Mouse (Mus musculus) lung, embryonic 14.5 days (tissue): Measurements from ENCODE around the gene Osbpl8. TPM values are rescaled to one million over a fixed set of nuclear protein-coding genes. Genes with fewer than 3 reads are reported as not detected.

Source experiments
- ATAC-seq: fragments of 200-750 bp; cut with Nextera tagmentation; 2 replicates; pipeline ENCODE4 v1.8.0; 2017; ENCODE audit warnings: mild to moderate bottlenecking, moderate TSS enrichment, moderate library complexity; ENCODE audit not compliant: insufficient read depth
- DNase-seq: peaks from one replicate; pipeline ENCODE4 v3.0.0-alpha.2; 2015
- H3K27ac ChIP-seq: fragments of 300-500 bp; sonication (generic); 2 replicates; pipeline ENCODE4 v1.5.1; 2014; ENCODE audit warnings: low read depth, mild to moderate bottlenecking, moderate library complexity
- H3K27me3 ChIP-seq: fragments of 300-500 bp; sonication (generic); 2 replicates; pipeline ENCODE4 v1.6.1; 2014; ENCODE audit warnings: low read length, control low read depth; ENCODE audit not compliant: insufficient read depth
- H3K36me3 ChIP-seq: fragments of 300-500 bp; sonication (generic); 2 replicates; pipeline ENCODE4 v1.6.1; 2014; ENCODE audit warnings: control low read depth; ENCODE audit not compliant: insufficient read depth
- H3K4me1 ChIP-seq: fragments of 300-500 bp; sonication (generic); 2 replicates; pipeline ENCODE4 v1.6.1; 2014; ENCODE audit warnings: antibody characterized with exemption, control low read depth; ENCODE audit not compliant: insufficient read depth
- H3K4me2 ChIP-seq: fragments of 300-500 bp; sonication (generic); 2 replicates; pipeline ENCODE4 v1.6.1; 2014; ENCODE audit warnings: mild to moderate bottlenecking
- H3K4me3 ChIP-seq: fragments of 300-500 bp; sonication (generic); 2 replicates; pipeline ENCODE4 v1.5.1; 2014; ENCODE audit warnings: low read depth, low read length
- H3K9ac ChIP-seq: fragments of 300-500 bp; sonication (generic); 2 replicates; pipeline ENCODE4 v1.6.1; 2014
- H3K9me3 ChIP-seq: fragments of 300-500 bp; sonication (generic); 2 replicates; pipeline ENCODE4 v1.6.1; 2016; ENCODE audit warnings: low read depth, low read length, control low read depth
- CTCF ChIP-seq: IDR thresholded peaks from 2 replicates; pipeline ENCODE4 v1.5.1; 2016; ENCODE audit warnings: antibody characterized with exemption, low read depth
- WGBS: fragments of 180-500 bp; shearing (Covaris S2); extraction: QIAGEN DNeasy Blood & Tissue Kit; methylation state at CpG from one replicate; pipeline ENCODE4 v1.1.7; 2014; 5-methylcytosine and 5-hydroxymethylcytosine counted together
- polyA plus RNA-seq: library from polyadenylated mRNA; unstranded; fragments of >200 nt; fragmentation: Nextera tagmentation; extraction: Ambion mirVana; gene quantifications from 2 replicates; pipeline ENCODE4 v1.2.1, GENCODE M21; 2014

Gene Osbpl8
- polyA plus RNA-seq, 1 experiment from 2014 or later = 10.8 TPM

DNA sequence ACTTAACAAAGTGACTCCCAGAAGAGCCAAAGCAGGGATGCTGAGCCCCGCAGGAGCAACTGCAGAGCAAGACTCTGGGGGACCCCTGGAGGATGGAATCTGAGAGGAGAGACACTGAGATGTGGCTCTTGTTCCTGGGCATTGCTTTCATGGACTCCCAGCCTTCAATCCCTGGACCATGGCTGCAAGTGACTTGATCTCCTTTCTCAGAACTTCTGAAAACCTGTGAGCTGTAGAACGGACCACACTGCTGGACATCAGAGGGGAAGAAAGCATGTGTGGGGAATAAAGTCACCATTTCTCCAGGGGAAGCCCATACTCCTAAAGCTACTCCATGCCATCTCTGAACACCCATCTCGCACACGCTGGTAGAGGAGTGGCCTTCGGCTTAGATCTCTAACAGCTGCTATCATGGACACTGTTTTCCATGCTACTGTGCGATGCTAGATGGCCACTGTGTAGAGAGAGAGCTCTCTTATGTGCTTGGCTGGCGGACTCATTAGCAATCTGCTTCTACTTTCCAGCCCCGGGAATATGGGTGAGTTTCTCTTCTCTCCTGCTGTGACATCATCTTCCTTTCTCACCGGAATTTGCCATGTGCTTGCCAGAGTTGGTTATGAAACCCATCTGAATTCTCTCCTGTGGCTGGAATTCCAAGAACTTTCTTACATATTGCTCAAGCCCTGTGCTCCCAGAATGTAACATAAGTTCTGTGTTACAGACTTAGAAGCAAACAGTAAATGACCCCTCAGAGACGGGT, 150.3 kb downstream of the Osbpl8 start:
- Histone ChIP-seq H3K27ac (no peak overlapping the region), H3K36me3 (no peaks in the 10 kb centered on the region), H3K9me3 (no peaks in the 10 kb centered on the region), H3K4me1 (no peaks in the 10 kb centered on the region), H3K4me2 (no peak overlapping the region), H3K27me3 (no peaks in the 10 kb centered on the region), H3K4me3 (no peak overlapping the region), H3K9ac (no peak overlapping the region)
- DNase-seq (no peak), ATAC-seq (no peak)
- TF ChIP-seq CTCF = no peak
- 74% methylated on average over 10 of the region's 10 CpGs for WGBS

DNA sequence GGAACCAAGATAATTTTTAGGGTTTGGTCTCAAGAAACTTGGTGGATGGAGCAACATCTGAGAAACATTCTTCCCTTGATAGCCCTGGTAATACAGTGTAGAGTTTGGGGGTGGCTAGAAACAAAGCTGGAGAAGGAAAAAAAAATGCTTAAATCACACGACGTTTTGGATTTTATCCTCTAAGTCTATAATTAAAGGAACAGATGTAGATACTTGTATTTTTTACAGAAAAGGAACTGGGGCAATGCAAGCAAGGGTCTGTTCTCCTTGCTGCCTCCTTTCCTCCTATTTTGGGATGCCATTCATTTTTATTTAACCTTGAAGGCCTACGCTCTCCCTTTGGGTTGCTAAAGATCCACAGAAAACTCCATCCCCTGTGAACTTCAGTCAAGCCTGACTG, 151.4 kb downstream of the Osbpl8 start:
- TF ChIP-seq CTCF = no peak
- Histone ChIP-seq H3K27ac (no peak overlapping the region), H3K36me3 (no peaks in the 10 kb centered on the region), H3K4me3 (no peak overlapping the region), H3K9ac (no peak overlapping the region), H3K27me3 (no peaks in the 10 kb centered on the region), H3K9me3 (no peaks in the 10 kb centered on the region), H3K4me2 (no peak overlapping the region), H3K4me1 (no peaks in the 10 kb centered on the region)
- 77% methylated on average over 3 of the region's 3 CpGs for WGBS
- no peak for ATAC-seq
- no peak for DNase-seq

DNA sequence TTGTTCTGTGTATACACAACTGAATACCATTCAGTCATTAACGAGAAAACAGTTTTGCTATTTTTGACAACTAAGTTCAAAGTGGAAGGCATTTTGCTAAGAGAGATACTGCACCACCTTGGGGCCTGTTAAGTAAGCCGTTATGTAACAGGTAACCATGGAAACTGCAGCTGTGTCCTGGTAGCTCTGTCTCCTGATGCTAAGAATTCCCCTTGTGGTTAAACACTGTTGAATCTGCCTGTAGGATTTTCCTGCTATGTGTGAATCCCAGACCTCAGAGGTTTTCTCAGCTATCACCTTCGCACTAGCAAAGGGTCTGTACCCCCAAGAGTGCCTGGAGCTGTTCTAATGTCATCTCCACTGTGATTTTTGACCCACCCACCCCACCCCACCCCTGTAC, 153.5 kb downstream of the Osbpl8 start:
- Histone ChIP-seq H3K4me3 (no peak overlapping the region), H3K27ac (no peak overlapping the region), H3K9ac (no peak overlapping the region), H3K4me2 (no peak overlapping the region), H3K4me1 (no peaks in the 10 kb centered on the region), H3K36me3 (no peaks in the 10 kb centered on the region), H3K27me3 (no peaks in the 10 kb centered on the region), H3K9me3 (no peaks in the 10 kb centered on the region)
- ATAC-seq (no peak), DNase-seq (no peak)
- WGBS = 63% methylated on average over 3 of the region's 3 CpGs
- no peak for TF ChIP-seq CTCF

DNA sequence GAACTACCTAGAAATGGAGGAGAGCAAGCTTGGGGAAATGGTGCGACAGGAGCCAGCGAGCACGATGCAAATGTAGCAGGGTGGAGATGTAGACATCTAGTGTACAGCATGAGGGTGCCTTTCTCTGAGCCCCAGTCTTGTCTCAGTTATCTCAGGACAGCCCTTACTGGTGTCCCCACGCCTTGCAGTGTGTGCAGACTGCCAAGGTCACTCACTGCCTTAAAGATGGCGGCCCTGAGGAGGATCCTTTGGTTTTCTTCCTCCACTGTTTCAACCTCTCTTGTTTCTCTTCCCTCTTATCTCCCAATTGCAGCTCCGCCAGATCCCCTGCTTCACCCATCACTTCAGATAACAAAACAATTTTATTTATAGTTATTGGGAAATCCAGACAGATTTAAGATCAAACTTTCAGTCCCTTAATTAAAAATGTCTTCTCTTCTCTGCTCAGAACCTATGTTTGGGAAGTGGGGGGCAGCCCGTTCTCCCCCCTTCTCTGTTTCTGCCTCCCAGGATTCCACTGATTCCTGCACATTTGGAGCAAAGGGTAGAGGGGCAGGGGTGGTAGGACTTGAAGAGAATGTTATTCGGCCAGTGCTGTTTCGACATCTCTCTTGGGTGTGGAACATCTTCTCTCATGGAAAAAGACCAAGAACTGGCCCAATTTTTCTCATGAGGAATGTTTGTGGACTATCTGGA, 154.4 kb downstream of the Osbpl8 start:
- no peak for DNase-seq

DNA sequence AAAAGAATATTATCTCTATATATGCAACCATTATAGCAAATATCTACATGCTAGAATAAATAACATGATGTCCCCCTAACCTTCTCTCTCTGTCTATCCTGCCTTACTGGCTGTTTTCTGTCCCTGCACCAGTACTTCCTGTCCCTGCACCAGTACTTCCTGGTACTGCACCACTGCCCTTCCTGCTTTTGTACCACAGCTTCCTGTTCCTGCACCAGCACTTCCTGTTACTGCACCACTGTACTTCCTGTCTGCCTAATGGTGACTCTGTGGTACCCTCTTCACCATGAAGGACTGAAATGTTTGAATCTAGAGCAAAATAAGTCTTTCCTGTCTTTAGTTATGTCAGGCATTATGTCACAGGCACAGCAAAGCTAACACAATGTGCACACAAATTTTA, 156.0 kb downstream of the Osbpl8 start:
- H3K9ac ChIP-seq = no peak overlapping the region
- no peak overlapping the region for H3K4me2 ChIP-seq
- H3K4me1 ChIP-seq = no peaks in the 10 kb centered on the region
- no peak overlapping the region for H3K4me3 ChIP-seq
- no peak for ATAC-seq
- H3K9me3 ChIP-seq = no peaks in the 10 kb centered on the region
- H3K36me3 ChIP-seq = no peaks in the 10 kb centered on the region
- H3K27ac ChIP-seq = no peak overlapping the region
- no peak for TF ChIP-seq CTCF
- DNase-seq = no peak
- no peaks in the 10 kb centered on the region for H3K27me3 ChIP-seq

More for the DNA sequence above, 154.4 kb downstream of the Osbpl8 start:
- no peak overlapping the region for H3K9ac ChIP-seq
- H3K9me3 ChIP-seq = no peaks in the 10 kb centered on the region
- H3K27ac ChIP-seq = no peak overlapping the region
- no peaks in the 10 kb centered on the region for H3K27me3 ChIP-seq
- no peaks in the 10 kb centered on the region for H3K36me3 ChIP-seq
- H3K4me3 ChIP-seq = no peak overlapping the region
- no peak for ATAC-seq
- TF ChIP-seq CTCF = no peak
- H3K4me2 ChIP-seq = no peak overlapping the region
- H3K4me1 ChIP-seq = no peaks in the 10 kb centered on the region
- WGBS = 80% methylated on average over 9 of the region's 9 CpGs

DNA sequence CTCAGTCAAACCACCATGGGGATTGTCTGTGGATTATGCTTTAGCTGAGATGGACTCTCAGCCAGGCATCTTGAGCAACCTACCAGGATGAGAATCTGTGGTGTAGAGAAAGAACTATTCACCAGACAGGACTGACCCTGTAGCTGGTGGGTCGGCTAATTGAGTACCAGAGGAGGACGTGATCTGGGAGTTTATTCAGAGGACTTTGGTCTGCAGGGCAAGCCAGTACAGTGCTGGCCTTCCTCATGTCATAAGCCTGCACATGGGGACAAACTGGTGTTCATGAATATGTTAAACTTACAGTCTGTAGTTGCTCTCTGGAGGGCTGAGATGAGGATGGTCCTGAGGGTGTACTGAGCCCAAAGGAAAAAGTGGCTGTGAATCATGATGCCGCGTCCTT, 163.4 kb downstream of the Osbpl8 start:
- TF ChIP-seq CTCF = no peak
- Histone ChIP-seq H3K9ac (no peak overlapping the region), H3K4me3 (no peak overlapping the region), H3K9me3 (no peaks in the 10 kb centered on the region), H3K4me1 (no peaks in the 10 kb centered on the region), H3K27ac (no peak overlapping the region), H3K27me3 (no peaks in the 10 kb centered on the region), H3K36me3 (no peaks in the 10 kb centered on the region), H3K4me2 (no peak overlapping the region)
- no peak for ATAC-seq
- WGBS = 72% methylated on average over 4 of the region's 4 CpGs
- DNase-seq = no peak

DNA sequence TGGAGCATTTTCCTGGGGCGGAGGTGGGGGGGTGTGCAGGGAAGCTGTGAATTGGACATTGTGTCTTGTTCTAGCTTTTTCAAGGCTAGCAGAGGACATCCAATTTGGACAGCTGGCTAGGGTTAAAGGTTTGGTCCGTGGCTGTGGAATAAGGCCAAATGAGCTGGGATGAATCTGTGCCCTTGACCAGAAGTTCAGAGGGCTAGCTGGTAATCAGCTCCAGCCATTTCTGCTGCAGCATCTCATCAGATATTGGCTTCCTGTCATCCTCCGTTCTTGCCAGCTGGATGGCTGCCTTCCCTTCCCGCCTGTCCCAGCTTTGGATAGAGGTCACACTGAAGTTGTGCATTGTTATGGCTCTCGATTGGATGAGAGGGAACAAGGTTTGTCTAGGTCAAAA, 164.8 kb downstream of the Osbpl8 start:
- Histone ChIP-seq H3K36me3 (no peaks in the 10 kb centered on the region), H3K27me3 (no peaks in the 10 kb centered on the region), H3K9ac (no peak overlapping the region), H3K4me3 (no peak overlapping the region), H3K4me2 (no peak overlapping the region), H3K27ac (no peak overlapping the region), H3K9me3 (no peaks in the 10 kb centered on the region), H3K4me1 (no peaks in the 10 kb centered on the region)
- TF ChIP-seq CTCF = no peak
- ATAC-seq (no peak), DNase-seq (peak; percentile 13)
- WGBS = 73% methylated on average over 5 of the region's 5 CpGs
